Mouse (Mus musculus): ENCODE results near the gene Atp1a2. TPM values are rescaled to one million over a fixed set of nuclear protein-coding genes. Genes with fewer than 3 reads are reported as not detected.

Atp1a2 gene
- 57.9 and 63.1 TPM in 2 replicates for polyA plus RNA-seq (2015; fragmentation: Nextera tagmentation; extraction: Ambion mirVana)

GRCm38 (mm10) chr1:172297611-172298537 lies at the start of gene Atp1a2:
TSS of gene Atp1a2 (minus strand) at chr1:172298064.
- Histone ChIP-seq H3K4me2 (peak within 1 kb of the TSS; percentile 47), H3K36me3 (no peaks in the 10 kb centered on the region), H3K9me3 (replicated peaks) (no peaks in the 10 kb centered on the region), H3K4me1 (peaks cover 56% of the 10 kb centered on the region), H3K9ac (replicated peaks) (peak within 1 kb of the TSS; percentile 34), H3K27me3 (replicated peaks) (no peaks in the 10 kb centered on the region), H3K4me3 (replicated peaks) (peak within 1 kb of the TSS; percentile 30), H3K27ac (replicated peaks) (peak within 1 kb of the TSS; percentile 78)
- ATAC-seq (ENCODE audit: low FRiP score): peak; percentile 34
- WGBS: 10% methylated on average over 16 of the region's 16 CpGs

- Histone ChIP-seq H3K27ac (replicated peaks) (no peak overlapping the region), H3K27me3 (replicated peaks) (no peaks in the 10 kb centered on the region), H3K36me3 (no peaks in the 10 kb centered on the region), H3K9me3 (replicated peaks) (no peaks in the 10 kb centered on the region), H3K4me2 (no peak overlapping the region), H3K4me1 (peaks cover 19% of the 10 kb centered on the region), H3K4me3 (replicated peaks) (no peak overlapping the region), H3K9ac (replicated peaks) (no peak overlapping the region)
- no peak for ATAC-seq (ENCODE audit: low FRiP score)
- 75% methylated on average over 12 of the region's 12 CpGs for WGBS
Observed at GRCm38 (mm10) chr1:172347382-172347781, 49.5 kb upstream of the Atp1a2 start.

- Histone ChIP-seq H3K4me2 (no peak overlapping the region), H3K36me3 (no peaks in the 10 kb centered on the region), H3K27ac (replicated peaks) (no peak overlapping the region), H3K9me3 (replicated peaks) (no peaks in the 10 kb centered on the region), H3K4me1 (peaks cover 19% of the 10 kb centered on the region), H3K4me3 (replicated peaks) (no peak overlapping the region), H3K9ac (replicated peaks) (no peak overlapping the region), H3K27me3 (replicated peaks) (peaks cover 2% of the 10 kb centered on the region; the same call in 1 of the 2 replicates)
- ATAC-seq (ENCODE audit: low FRiP score): no peak
- WGBS: 82% methylated on average over 10 of the region's 10 CpGs
Observed at GRCm38 (mm10) chr1:172346707-172347106, 48.8 kb upstream of the Atp1a2 start.

GRCm38 (mm10) chr1:172344820-172345219 lies 47.0 kb upstream of the Atp1a2 start:
- WGBS: 83% methylated on average over 7 of the region's 7 CpGs
- Histone ChIP-seq H3K4me1 (peaks cover 20% of the 10 kb centered on the region), H3K4me2 (0 out of 2 replicates have a peak overlapping the region, but pooled peaks have one; percentile 79), H3K36me3 (no peaks in the 10 kb centered on the region), H3K4me3 (replicated peaks) (no peak overlapping the region), H3K9me3 (replicated peaks) (no peaks in the 10 kb centered on the region), H3K27me3 (replicated peaks) (peaks cover 9% of the 10 kb centered on the region), H3K9ac (replicated peaks) (no peak overlapping the region), H3K27ac (replicated peaks) (peak overlapping the region; percentile 73; the same call in 1 of the 2 replicates)
- no peak for ATAC-seq (ENCODE audit: low FRiP score)

- no peak for ATAC-seq (ENCODE audit: low FRiP score)
- Histone ChIP-seq H3K4me1 (peaks cover 16% of the 10 kb centered on the region), H3K27me3 (replicated peaks) (peaks cover 9% of the 10 kb centered on the region), H3K9ac (replicated peaks) (no peak overlapping the region), H3K27ac (replicated peaks) (peak overlapping the region; percentile 73), H3K4me3 (replicated peaks) (no peak overlapping the region), H3K36me3 (no peaks in the 10 kb centered on the region), H3K4me2 (peak overlapping the region; percentile 79), H3K9me3 (replicated peaks) (no peaks in the 10 kb centered on the region)
- WGBS: 52% methylated on average over 3 of the region's 3 CpGs
Observed at GRCm38 (mm10) chr1:172343914-172344313, 46.0 kb upstream of the Atp1a2 start.

GRCm38 (mm10) chr1:172342729-172343128 lies 44.9 kb upstream of the Atp1a2 start:
- peaks cover 16% of the 10 kb centered on the region for H3K4me1 ChIP-seq
- H3K4me2 ChIP-seq: peak overlapping the region; percentile 79
- H3K4me3 ChIP-seq (replicated peaks): 0 out of 2 replicates have a peak overlapping the region, but pooled peaks have one; percentile 46
- no peaks in the 10 kb centered on the region for H3K9me3 ChIP-seq (replicated peaks)
- no peaks in the 10 kb centered on the region for H3K36me3 ChIP-seq
- peaks cover 9% of the 10 kb centered on the region for H3K27me3 ChIP-seq (replicated peaks)
- H3K9ac ChIP-seq (replicated peaks): 0 out of 2 replicates have a peak overlapping the region, but pooled peaks have one; percentile 7
- 66% methylated on average over 3 of the region's 3 CpGs for WGBS
- peak overlapping the region; percentile 73 for H3K27ac ChIP-seq (replicated peaks)
- peak; percentile 79 for ATAC-seq (ENCODE audit: low FRiP score)

- Histone ChIP-seq H3K9ac (replicated peaks) (peak overlapping the region; percentile 38), H3K27me3 (replicated peaks) (peaks cover 9% of the 10 kb centered on the region), H3K9me3 (replicated peaks) (no peaks in the 10 kb centered on the region), H3K36me3 (no peaks in the 10 kb centered on the region), H3K4me3 (replicated peaks) (peak overlapping the region; percentile 46), H3K4me1 (peaks cover 16% of the 10 kb centered on the region), H3K27ac (replicated peaks) (peak overlapping the region; percentile 71), H3K4me2 (peak overlapping the region; percentile 79)
- peak; percentile 18; the same call in 1 of the 2 replicates for ATAC-seq (ENCODE audit: low FRiP score)
- WGBS: 17% methylated on average over 10 of the region's 10 CpGs
Observed at GRCm38 (mm10) chr1:172341386-172341785, 43.5 kb upstream of the Atp1a2 start.

- peaks cover 9% of the 10 kb centered on the region for H3K27me3 ChIP-seq (replicated peaks)
- peak; percentile 90 for ATAC-seq (ENCODE audit: low FRiP score)
- peak within 1 kb of the TSS; percentile 46 for H3K4me3 ChIP-seq (replicated peaks)
- peak within 1 kb of the TSS; percentile 71 for H3K27ac ChIP-seq (replicated peaks)
- H3K4me2 ChIP-seq: peak within 1 kb of the TSS; percentile 79
- no peaks in the 10 kb centered on the region for H3K36me3 ChIP-seq
- 1% methylated on average over 38 of the region's 38 CpGs for WGBS
- H3K9me3 ChIP-seq (replicated peaks): no peaks in the 10 kb centered on the region
- peaks cover 16% of the 10 kb centered on the region for H3K4me1 ChIP-seq
- peak within 1 kb of the TSS; percentile 38 for H3K9ac ChIP-seq (replicated peaks)
Observed at GRCm38 (mm10) chr1:172340729-172341321, 43.0 kb upstream of the Atp1a2 start, which contains the start of gene Kcnj10. TSS of gene Kcnj10 (plus strand) at chr1:172341210.

- no peak for ATAC-seq (ENCODE audit: low FRiP score)
- H3K27me3 ChIP-seq (replicated peaks): peaks cover 9% of the 10 kb centered on the region
- no peak overlapping the region for H3K4me3 ChIP-seq (replicated peaks)
- no peak overlapping the region for H3K27ac ChIP-seq (replicated peaks)
- H3K36me3 ChIP-seq: no peaks in the 10 kb centered on the region
- H3K9ac ChIP-seq (replicated peaks): no peak overlapping the region
- no peak overlapping the region for H3K4me2 ChIP-seq
- H3K4me1 ChIP-seq: peaks cover 12% of the 10 kb centered on the region
- no peaks in the 10 kb centered on the region for H3K9me3 ChIP-seq (replicated peaks)
- 29% methylated on average over 2 of the region's 2 CpGs for WGBS
Observed at GRCm38 (mm10) chr1:172337411-172338185, 39.7 kb upstream of the Atp1a2 start.

GRCm38 (mm10) chr1:172335804-172336203 lies 37.9 kb upstream of the Atp1a2 start:
- peaks cover 7% of the 10 kb centered on the region for H3K4me1 ChIP-seq
- no peak for ATAC-seq (ENCODE audit: low FRiP score)
- H3K27me3 ChIP-seq (replicated peaks): no peaks in the 10 kb centered on the region
- H3K9ac ChIP-seq (replicated peaks): no peak overlapping the region
- no peaks in the 10 kb centered on the region for H3K36me3 ChIP-seq
- no peaks in the 10 kb centered on the region for H3K9me3 ChIP-seq (replicated peaks)
- 84% methylated on average over 15 of the region's 15 CpGs for WGBS
- H3K4me2 ChIP-seq: no peak overlapping the region
- no peak overlapping the region for H3K4me3 ChIP-seq (replicated peaks)
- H3K27ac ChIP-seq (replicated peaks): no peak overlapping the region

GRCm38 (mm10) chr1:172333512-172333911 lies 35.6 kb upstream of the Atp1a2 start:
- no peak overlapping the region for H3K27ac ChIP-seq (replicated peaks)

More at GRCm38 (mm10) chr1:172333512-172333911, 35.6 kb upstream of the Atp1a2 start:
- no peaks in the 10 kb centered on the region for H3K36me3 ChIP-seq
- ATAC-seq (ENCODE audit: low FRiP score): no peak
- peaks cover 12% of the 10 kb centered on the region for H3K4me1 ChIP-seq
- H3K4me3 ChIP-seq (replicated peaks): no peak overlapping the region
- no peaks in the 10 kb centered on the region for H3K27me3 ChIP-seq (replicated peaks)
- H3K9ac ChIP-seq (replicated peaks): no peak overlapping the region
- H3K4me2 ChIP-seq: no peak overlapping the region
- WGBS: 25% methylated on average over 3 of the region's 3 CpGs
- H3K9me3 ChIP-seq (replicated peaks): no peaks in the 10 kb centered on the region
